Mouse (Mus musculus): ENCODE results near the gene Ppa1. TPM values are rescaled to one million over a fixed set of nuclear protein-coding genes. Genes with fewer than 3 reads are reported as not detected.
A peak's percentile ranks its signal among the peaks of the same experiment; 100 is the strongest.
"Not testable (repeated sequence)": the region's sequence is repeated elsewhere in the genome, so short reads cannot be mapped to it uniquely, and the experiment has no call there.

The Ppa1 gene
- polyA plus RNA-seq, 1 experiment from 2014 or later: 112 TPM

- no peak for ATAC-seq
- DNase-seq (ENCODE audit: low read depth, low spot score): no peak
- POLR2A ChIA-PET: interaction anchor here (0.6 kb wide), 1 partner anchor 76 kb away, joined by 3 read pairs; no protein-coding TSS in a partner anchor
Observed at GRCm38 (mm10) chr10:61618528-61618927, 29.8 kb upstream of the Ppa1 start.

GRCm38 (mm10) chr10:61621681-61622080 is 26.7 kb upstream of the Ppa1 start:
- no peak for DNase-seq (ENCODE audit: low read depth, low spot score)
- no peak for TF ChIP-seq CTCF (IDR thresholded peaks at IDR 0.05)
- ChIA-PET POLR2A (no interaction called here), CTCF (interaction anchor here (1.9 kb wide), 1 partner anchor 30 kb away, joined by 5 read pairs; no protein-coding TSS in a partner anchor)
- H3K27me3 ChIP-seq: no peaks in the 10 kb centered on the region
- ATAC-seq: no peak
- in situ Hi-C loops (cut with MboI; ENCODE audit: low pct_unique_long_range_greater_than_20kb): no loop called here

More at GRCm38 (mm10) chr10:61618528-61618927, 29.8 kb upstream of the Ppa1 start:
- CTCF ChIA-PET: no interaction called here
- H3K27me3 ChIP-seq: no peaks in the 10 kb centered on the region
- in situ Hi-C loops (cut with MboI; ENCODE audit: low pct_unique_long_range_greater_than_20kb): no loop called here
- TF ChIP-seq CTCF (IDR thresholded peaks at IDR 0.05): no peak

- CTCF ChIA-PET: interaction anchor here (0.6 to 2.2 kb wide), 9 partner anchors 9 to 278 kb away, joined by 3 to 7 read pairs (median 3); no protein-coding TSS in a partner anchor
- ATAC-seq; in situ Hi-C loops (cut with MboI; ENCODE audit: low pct_unique_long_range_greater_than_20kb); H3K27me3 ChIP-seq; DNase-seq (ENCODE audit: low read depth, low spot score): not testable (repeated sequence)
- POLR2A ChIA-PET: interaction anchor here (0.6 kb wide), 2 partner anchors 146 to 170 kb away, joined by 3 read pairs; no protein-coding TSS in a partner anchor
Observed at GRCm38 (mm10) chr10:61623874-61624273, 24.5 kb upstream of the Ppa1 start.

- ATAC-seq (no peak), DNase-seq (ENCODE audit: low read depth, low spot score) (no peak)
- ChIA-PET POLR2A (no interaction called here), CTCF (interaction anchor here (1.0 to 1.7 kb wide), 2 partner anchors 37 to 279 kb away, joined by 3 to 5 read pairs; no protein-coding TSS in a partner anchor)
- TF ChIP-seq CTCF (IDR thresholded peaks at IDR 0.05): no peak
- in situ Hi-C loops (cut with MboI; ENCODE audit: low pct_unique_long_range_greater_than_20kb): no loop called here
- H3K27me3 ChIP-seq: no peaks in the 10 kb centered on the region
Observed at GRCm38 (mm10) chr10:61624771-61625170, 23.6 kb upstream of the Ppa1 start.

- H3K27me3 ChIP-seq: no peaks in the 10 kb centered on the region
- DNase-seq (ENCODE audit: low read depth, low spot score) (no peak), ATAC-seq (no peak)
- ChIA-PET POLR2A (no interaction called here), CTCF (no interaction called here)
- in situ Hi-C loops (cut with MboI; ENCODE audit: low pct_unique_long_range_greater_than_20kb): no loop called here
- no peak for TF ChIP-seq CTCF (IDR thresholded peaks at IDR 0.05)
Observed at GRCm38 (mm10) chr10:61625381-61626257, 22.7 kb upstream of the Ppa1 start.

- DNase-seq (ENCODE audit: low read depth, low spot score) (no peak), ATAC-seq (peak; percentile 5)
- in situ Hi-C loops (cut with MboI; ENCODE audit: low pct_unique_long_range_greater_than_20kb): no loop called here
- POLR2A ChIA-PET: interaction anchor here (1.3 kb wide), 1 partner anchor 21 kb away, joined by 6 read pairs; the partner anchor contains the start of gene Ppa1
- CTCF ChIA-PET: interaction anchor here (0.8 to 1.3 kb wide), 3 partner anchors 18 to 155 kb away, joined by 3 to 5 read pairs (median 3); no protein-coding TSS in a partner anchor
- H3K27me3 ChIP-seq: no peaks in the 10 kb centered on the region
- TF ChIP-seq CTCF (IDR thresholded peaks at IDR 0.05): no peak
Observed at GRCm38 (mm10) chr10:61626551-61626950, 21.8 kb upstream of the Ppa1 start.

GRCm38 (mm10) chr10:61627195-61627937 is 21.0 kb upstream of the Ppa1 start:
- in situ Hi-C loops (cut with MboI; ENCODE audit: low pct_unique_long_range_greater_than_20kb): no loop called here
- CTCF ChIA-PET: interaction anchor here (0.8 to 1.4 kb wide), 5 partner anchors 10 to 155 kb away, joined by 3 to 5 read pairs (median 3); partner anchors contain the start of gene Ppa1
- ATAC-seq (peak; percentile 75), DNase-seq (ENCODE audit: low read depth, low spot score) (no peak)
- POLR2A ChIA-PET: interaction anchor here (1.1 to 1.3 kb wide), 2 partner anchors 13 to 21 kb away, joined by 4 to 6 read pairs; partner anchors contain the start of gene Ppa1
- TF ChIP-seq CTCF (IDR thresholded peaks at IDR 0.05): no peak
- no peaks in the 10 kb centered on the region for H3K27me3 ChIP-seq

- H3K27me3 ChIP-seq: no peaks in the 10 kb centered on the region
- DNase-seq (ENCODE audit: low read depth, low spot score): no peak
- POLR2A ChIA-PET: interaction anchor here (1.1 to 1.3 kb wide), 2 partner anchors 13 to 20 kb away, joined by 4 to 6 read pairs; partner anchors contain the start of gene Ppa1
- no peak for TF ChIP-seq CTCF (IDR thresholded peaks at IDR 0.05)
- ATAC-seq: no peak
- in situ Hi-C loops (cut with MboI; ENCODE audit: low pct_unique_long_range_greater_than_20kb): no loop called here
- CTCF ChIA-PET: interaction anchor here (1.1 to 1.4 kb wide), 3 partner anchors 10 to 29 kb away, joined by 3 to 5 read pairs (median 4); partner anchors contain the start of gene Ppa1
Observed at GRCm38 (mm10) chr10:61627938-61628250, 20.5 kb upstream of the Ppa1 start.

GRCm38 (mm10) chr10:61632445-61632844 is 15.9 kb upstream of the Ppa1 start:
- no peak for DNase-seq (ENCODE audit: low read depth, low spot score)
- in situ Hi-C loops (cut with MboI; ENCODE audit: low pct_unique_long_range_greater_than_20kb): no loop called here
- TF ChIP-seq CTCF (IDR thresholded peaks at IDR 0.05): no peak
- POLR2A ChIA-PET: no interaction called here
- CTCF ChIA-PET: interaction anchor here (1.8 kb wide), 1 partner anchor 9 kb away, joined by 7 read pairs; no protein-coding TSS in a partner anchor
- no peaks in the 10 kb centered on the region for H3K27me3 ChIP-seq
- no peak for ATAC-seq

- POLR2A ChIA-PET: no interaction called here
- TF ChIP-seq CTCF (IDR thresholded peaks at IDR 0.05): no peak
- DNase-seq (ENCODE audit: low read depth, low spot score) (no peak), ATAC-seq (no peak)
- in situ Hi-C loops (cut with MboI; ENCODE audit: low pct_unique_long_range_greater_than_20kb): no loop called here
- H3K27me3 ChIP-seq: no peaks in the 10 kb centered on the region
- CTCF ChIA-PET: interaction anchor here (1.1 kb wide), 1 partner anchor 9 kb away, joined by 3 read pairs; no protein-coding TSS in a partner anchor
Observed at GRCm38 (mm10) chr10:61637055-61637454, 11.3 kb upstream of the Ppa1 start.
